Mouse (Mus musculus) left cerebral cortex, adult 8-10 months (tissue): ENCODE data around the gene Fam72a. TPM values are rescaled to one million over a fixed set of nuclear protein-coding genes. Genes with fewer than 3 reads are reported as not detected.
"Not testable (repeated sequence)": the region's sequence is repeated elsewhere in the genome, so short reads cannot be mapped to it uniquely, and the experiment has no call there.

Experiments
- DNase-seq, 2 experiments: peaks; one replicate each; pipeline ENCODE4 v3.0.0; 2022; ENCODE audit warnings: low spot score in 2 of 2
- total RNA-seq, 4 experiments: library from RNA; stranded (reverse); gene quantifications; 2 replicates each; pipeline ENCODE4 v1.2.4; 2022

The Fam72a gene
- total RNA-seq, 4 experiments from 2014 or later = 1.1 to 1.5 (median 1.3) TPM

DNA sequence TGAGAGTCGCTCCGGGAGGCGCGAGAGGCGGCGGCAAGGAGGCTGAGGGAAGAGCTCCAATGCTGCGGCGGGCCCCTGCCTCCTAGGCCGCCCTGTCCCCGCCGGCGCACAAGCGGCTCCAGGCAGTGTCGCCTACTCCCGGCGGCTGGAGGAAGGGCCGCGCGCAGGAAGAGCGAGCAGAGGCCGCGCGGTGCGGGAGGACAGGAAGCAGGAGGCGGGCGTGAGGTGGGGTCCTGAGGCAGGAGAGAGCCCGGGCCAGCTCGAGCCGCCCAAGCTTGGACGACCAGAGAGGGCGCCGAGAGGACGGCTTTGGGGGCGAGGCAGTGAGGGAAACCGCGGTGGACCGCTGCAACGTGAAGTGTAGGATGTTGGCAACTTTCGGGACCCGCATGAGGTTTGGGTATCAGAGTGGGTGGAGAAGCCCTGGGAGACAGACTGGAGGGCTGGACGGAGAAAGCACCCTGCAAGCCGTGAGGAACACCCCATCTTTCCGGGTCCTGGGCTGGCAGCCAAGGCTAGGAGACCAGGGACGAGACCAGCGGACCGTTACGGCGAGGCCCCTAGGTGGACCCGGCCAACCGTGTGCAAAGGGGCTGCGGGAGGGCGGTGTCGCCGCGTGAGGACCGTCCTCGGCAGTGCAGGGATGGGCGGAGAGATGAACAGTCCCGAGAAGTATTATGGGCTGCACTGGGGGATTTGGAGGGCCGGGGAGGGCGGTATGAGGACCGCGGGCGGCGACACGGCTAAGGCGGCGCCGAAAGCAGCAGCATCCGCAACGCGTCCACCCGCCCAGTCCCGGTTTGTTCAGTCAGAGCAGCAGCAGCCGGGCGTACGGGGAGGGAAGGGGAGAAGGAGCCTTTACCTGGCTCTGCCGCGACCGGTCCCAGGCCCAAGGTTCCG lies 1.1 kb upstream of the Fam72a start:
- DNase-seq = peak; percentile 48 to 57

DNA sequence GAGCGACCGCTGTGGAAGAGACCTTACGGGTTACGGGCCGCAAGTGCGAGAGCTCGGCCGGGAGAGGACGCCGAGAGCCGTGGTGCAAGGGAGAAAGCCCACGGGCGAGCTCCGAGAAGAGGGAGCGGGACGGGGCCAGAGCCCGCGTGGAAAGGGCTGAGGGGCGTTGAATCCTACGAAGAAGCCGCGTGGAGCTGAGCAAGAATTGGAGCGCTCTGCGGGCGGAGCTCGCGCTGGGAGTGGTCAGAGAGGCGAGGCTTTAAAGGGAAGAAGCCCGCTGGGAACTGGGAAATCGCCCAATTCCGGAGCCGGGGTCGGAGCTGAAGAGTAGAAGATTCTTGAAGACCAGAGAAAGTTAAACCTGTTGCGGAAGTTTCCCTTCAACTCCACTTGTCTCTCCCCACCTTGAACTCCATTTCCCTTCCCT lies 391 bp downstream of the Fam72a start:
- DNase-seq = peak in 1 of 2 experiments; percentile 26

DNA sequence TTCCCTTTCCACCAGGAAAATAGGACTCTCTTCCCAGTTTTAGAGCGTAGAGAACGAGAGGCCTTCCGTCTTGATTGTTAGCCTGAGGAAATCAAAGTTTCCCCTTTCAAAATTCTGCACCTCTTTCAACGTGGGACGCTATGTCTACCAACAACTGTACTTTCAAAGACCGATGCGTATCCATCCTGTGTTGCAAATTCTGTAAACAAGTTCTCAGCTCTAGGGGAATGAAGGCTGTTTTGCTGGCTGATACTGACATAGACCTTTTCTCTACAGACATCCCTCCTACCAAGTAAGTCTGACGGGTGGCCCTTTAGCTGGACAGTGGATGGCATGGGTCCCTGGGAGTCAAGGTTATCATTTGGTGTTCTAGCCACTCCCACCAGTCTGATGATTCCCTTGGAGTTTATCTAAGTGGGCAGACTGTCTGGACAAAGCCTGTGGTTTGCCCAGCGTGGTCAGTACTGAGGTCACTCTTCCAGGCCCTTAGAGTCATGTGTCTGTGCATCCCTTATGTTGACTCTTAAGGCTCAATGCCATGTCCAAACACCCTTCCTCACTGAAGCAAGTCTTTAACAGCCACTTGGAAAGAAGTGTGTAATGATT lies 961 bp downstream of the Fam72a start:
- DNase-seq = no peak

DNA sequence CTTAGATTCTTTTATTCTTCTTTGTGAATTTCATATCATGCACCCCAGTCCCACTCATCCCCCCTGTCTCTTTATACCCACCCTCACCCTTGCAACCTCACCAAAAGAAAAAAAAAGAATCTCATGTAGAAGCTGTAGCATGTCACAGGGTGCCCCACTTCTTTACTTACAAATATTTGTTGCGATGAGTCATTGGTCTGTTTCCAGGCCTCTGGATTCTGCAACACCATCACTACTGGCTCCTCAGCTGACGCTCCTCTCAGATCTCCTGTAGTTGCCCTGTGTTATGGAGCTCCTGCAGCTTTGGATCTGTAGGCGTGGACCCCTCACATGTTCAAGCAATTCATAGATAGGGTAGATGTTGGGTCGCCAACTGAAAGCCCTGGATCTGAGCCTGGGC lies 12.1 kb downstream of the Fam72a start:
- no peak for DNase-seq

DNA sequence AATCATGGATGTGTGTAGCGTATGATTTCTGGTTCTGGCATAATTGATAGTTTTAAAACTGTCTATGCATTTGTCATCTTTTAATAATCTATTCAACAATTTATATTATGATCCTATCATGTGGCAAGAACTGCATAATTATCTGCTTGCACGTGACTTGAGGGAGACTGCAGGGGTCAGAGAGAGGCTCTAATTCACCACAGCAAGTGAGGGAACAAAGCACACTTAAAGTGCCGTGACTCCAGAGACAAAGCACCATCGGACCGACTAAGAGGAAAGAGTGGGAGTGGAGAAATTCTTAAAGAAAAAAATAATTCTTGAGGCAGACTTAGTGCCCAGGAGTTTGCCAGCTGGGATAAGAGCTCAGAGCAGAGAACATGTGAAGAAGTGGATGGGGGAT lies 13.1 kb downstream of the Fam72a start:
- no peak for DNase-seq

DNA sequence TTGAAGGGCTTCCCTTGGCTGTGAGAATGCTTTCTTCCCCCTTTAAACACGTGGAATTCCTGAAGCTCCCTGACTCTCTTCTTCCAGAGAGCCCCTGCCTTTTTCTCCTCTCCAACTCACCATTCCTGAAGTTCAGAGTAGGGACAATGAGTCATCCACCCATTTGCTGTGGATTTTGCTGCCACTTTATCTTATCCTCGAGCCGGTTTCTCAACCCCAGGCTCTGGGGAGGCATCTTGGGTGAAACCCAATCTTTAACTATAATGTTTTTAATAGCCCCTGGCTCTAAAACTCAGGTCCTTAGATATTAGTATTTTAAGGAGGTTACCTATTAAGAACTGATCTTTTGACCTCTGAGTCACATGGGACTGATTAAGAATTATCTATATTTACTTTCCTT lies 13.7 kb downstream of the Fam72a start:
- no peak for DNase-seq

DNA sequence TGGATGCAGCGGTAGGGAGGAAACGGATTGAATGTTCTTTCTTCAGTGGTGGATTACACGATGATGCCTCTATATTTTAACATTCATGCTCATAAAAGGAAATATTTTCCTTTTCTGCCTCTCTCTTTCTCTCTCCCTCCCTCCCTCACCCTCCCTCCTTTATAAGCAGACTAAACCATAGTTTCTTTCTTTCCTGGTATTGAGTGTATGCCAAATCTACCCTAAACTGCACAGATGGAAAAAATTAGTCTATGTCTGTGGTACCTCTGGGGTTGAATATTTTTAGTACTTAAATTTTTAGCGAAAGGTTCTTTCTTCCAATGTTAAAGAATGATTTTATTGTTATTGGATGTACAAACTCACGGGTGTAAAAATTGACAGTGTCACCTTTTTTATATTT lies 14.2 kb downstream of the Fam72a start:
- DNase-seq = no peak

DNA sequence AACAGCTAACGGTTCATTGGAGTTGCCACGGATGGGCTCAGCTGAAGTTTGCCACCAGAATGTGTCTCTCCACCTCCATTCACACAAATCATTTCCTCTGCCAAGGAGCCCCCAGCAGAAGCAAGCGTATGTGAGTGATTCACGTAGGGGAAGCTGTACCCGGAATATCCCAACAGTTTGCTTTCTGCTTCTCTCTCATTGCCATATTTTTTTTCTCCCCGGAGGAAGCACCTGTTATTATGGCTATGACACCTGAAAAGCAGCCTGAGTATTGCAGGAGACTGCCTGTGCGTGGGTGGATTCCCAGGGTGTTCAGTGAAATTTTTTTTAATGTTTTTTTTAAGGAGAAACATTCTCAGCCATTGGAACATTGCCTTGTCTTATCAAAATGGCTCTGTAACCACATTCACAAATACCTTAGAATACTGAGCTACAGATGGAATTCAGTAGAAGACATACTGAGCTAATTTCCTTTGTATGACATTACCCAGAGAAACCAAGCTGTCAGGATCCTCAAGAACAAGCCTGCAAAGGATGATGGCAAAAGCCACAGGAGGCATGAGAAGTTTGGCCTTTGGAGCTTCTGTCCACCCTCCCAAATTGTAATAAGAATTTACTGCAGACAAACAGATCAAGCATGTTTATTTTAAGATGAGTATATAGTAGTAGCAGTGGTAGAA lies 16.3 kb downstream of the Fam72a start:
- peak in 1 of 2 experiments; percentile 65 for DNase-seq

DNA sequence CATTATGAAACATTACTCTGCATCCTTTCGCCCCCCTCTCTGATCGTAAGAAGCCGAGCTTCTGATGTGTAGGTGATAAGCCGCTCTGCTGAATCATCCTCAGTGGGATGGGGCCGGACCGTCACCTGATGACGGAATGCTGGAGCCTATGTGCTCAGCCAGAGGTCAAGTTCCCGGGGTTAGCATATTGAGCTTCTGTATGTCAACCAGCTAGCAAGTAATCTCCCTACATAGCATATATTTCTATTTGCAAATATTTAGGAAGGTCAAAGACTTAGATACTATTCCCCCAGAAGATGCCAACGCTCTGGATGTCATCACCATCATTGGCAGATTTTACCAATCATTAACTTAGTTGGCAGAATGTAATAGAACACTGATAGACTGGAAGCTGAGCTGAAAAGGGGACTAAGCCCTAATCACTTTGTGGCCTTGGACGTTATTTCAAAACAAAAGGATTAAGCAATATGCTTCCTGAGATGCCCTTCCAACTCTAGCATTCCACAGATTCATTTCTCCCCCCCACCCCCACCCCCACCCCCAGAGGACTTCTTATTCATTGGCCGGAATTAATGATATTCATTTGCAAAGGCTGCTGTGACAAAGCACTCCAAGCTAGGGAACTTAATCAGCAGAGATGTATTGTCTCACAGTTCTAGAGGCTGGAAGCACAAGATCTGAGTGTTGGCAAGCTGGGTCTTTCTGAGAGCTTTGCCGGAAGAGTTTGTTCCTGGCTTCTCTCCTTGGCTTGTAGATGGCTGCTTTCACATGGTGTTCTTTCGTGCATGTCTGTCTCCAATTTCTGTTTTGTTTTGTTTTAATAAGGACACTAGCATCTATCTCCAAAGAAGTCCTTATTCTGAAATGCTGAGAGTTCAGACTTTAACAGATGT lies 19.3 kb downstream of the Fam72a start:
- no peak for DNase-seq

DNA sequence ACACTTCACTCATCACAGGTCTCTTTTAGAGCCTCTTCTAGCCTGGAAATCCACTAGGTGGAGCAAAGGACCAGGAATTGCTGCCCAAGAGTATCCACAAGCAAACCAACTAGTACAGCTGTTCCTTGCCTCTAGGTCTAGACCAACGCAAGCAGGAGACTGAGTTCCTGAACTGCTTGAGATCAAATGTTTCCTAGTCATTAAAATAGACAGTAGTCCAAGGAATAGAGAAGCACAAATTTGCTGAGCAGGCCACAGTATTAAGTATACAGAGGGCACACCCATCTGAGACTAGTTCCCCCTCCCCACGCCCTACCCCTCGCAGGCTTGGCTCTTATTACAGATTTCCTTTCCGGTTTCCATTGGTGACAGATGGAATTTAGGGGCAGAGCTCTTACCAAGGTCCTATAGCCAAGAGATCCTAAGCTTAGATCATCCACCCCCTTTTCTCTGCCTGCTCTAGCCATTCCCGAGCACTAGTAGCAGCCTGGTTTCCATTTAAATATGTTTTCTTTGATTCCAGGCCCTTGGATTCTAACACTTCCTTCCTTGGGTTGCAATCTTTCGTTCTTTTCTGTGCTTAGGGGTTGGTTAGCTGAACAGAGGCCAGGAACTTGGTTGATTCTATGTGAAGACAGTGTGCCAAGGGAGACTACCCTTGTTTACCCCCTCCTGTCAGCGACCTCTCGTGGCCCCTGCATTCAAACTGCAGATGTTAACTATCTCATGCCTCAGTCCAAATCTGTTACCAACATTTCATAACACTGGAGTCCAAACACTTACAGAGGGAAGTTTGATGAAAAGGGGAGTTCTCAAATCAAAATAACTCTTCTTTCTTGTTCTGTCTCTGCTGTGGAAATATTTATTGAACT lies 21.0 kb downstream of the Fam72a start:
- DNase-seq = no peak

DNA sequence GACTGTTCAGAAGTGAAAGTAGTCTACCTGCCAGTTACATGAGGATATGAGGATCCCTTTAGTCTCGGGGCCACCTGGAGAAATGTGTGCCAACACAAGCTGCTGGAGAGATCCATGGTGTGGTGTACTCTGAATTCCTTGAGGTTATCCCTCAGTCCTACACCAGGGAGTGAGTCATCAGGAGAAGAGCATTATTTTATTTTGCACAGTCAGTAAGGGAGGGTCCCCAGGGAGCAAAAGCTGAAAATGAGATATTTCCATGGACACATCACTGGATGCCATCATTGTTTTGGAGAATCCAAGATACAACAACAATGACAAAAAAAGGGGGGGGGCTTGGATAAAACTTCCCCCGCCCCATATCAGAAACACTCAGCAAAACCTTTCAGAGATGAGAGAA lies 24.3 kb downstream of the Fam72a start:
- no peak for DNase-seq

DNA sequence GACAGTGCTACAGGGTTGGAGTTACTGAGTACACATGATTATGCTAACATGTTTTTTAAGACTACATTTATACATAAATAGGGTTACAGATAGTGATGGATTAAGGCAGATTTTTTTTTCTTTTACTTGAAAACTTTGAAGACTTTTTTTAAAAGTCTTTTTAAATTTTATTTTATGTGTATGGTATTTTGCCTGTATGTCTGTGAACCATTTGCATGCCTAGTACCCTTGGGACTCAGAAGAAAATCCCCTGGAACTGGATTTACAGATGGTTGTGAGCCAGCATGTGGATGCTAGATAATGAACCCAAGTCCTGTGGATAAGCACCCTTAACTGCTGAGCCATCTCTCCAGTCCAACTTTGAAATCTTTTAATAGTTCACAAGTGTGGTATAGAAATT lies 25.7 kb downstream of the Fam72a start:
- DNase-seq = no peak

DNA sequence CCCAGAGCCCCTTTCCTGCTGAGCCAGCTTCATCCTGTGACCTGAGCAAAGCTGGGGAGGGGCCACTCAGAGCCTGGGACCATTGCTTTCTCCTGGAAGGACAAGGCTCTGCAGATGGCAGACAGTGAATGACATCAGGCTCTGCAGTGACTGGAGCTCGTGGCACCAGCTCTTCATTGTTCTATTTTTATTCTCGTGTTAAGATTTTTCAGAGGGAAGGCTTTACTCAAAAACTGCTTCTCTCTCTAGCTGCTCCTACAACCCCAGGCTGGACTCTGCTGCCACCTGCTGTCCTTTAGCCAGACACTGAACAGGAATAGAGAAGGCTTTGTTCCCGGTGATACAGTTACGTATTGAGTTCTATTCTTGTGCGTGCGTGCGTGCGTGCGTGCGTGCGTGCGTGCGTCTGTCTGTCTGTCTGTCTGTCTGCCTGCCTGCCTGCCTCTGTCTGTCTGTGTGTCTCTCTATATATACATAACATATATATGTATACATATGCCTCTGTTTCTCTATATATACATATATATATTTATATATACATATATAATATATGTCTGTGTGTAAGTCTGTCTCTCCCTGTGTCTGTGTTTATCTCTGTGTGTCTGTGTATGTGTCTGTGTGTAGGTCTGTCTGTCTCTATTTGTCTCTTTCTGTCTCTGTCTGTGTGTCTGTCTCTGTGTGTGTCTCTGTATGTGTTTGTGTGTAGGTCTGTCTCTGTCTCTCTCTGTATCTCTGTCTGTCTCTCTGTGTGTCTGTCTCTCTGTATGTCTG lies 27.5 kb downstream of the Fam72a start:
- DNase-seq = peak; percentile 51 to 83

DNA sequence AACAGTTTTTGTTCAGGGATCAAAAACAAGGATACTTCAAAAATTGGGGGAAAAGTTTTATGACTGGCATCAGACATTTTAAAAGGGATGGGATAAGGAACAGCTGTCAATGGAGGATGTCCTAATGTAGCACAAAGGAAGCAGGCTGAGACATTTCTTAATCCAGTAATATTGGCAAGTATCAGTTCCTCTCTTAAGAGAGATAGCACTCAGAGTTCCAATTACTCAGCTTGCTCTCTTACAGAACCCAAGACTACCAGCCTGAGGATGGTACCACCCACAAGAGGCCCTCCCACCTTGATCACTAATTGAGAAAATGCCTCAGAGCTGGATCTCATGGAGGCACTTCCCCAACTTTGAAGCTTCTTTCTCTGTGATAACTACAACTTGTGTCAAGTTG lies 32.8 kb downstream of the Fam72a start:
- DNase-seq = no peak

DNA sequence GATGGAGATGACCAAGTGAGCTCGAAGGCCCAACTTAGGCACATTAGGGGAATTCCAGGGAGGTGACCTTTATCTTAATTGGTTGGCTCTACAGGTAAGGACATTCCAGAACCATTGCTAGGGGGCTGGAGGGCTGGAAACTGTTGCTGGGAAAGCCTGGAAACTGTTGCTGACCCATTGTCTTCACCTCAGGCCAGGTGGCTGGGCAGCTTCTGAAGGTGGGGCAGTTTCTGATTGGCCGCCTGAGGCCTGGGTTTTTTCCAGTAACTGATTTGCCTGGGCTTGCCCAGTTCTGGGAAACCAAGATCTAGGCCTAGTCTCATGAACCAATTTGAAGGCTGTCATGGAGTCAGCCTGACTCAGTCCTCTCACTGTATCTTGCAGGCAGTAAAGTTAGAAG lies 34.4 kb downstream of the Fam72a start:
- no peak for DNase-seq

DNA sequence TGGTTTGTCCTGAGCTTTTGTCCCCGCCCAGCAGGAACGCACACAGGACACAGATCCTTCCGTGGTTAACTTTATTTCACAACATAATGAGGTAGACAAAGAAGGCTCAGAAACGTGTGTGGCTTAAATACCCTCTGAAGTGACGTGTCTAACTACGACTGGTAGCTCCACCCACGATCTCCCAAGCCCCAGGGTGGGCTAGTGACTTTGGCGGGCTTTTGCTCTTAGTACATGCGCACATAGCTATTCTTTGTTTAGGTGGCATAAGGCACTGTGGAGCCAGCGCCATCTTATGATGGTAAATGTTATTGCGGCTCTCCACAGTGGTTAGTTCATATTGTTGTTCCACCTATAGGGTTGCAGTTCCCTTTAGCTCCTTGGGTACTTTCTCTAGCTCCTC lies 38.4 kb downstream of the Fam72a start:
- not testable (repeated sequence) for DNase-seq

DNA sequence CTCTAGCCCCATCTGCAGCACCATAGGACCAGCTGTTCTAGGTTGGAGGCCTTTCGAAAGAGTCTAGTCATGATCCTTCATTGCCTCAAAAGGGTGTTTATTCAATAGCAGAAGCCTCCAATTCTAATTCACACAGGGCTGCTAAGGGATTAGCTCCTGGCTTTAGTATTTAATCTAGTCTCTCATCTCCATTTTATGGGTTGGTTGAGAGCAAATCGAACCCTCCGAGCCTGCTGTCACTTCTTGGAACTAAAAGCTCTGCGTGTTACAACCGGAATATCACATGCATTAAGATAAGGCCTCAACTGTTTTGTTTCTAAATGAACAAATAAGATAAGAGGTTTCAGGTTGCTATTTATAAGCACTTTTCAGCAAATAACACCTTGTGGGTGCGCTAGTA lies 42.0 kb downstream of the Fam72a start:
- DNase-seq = no peak

DNA sequence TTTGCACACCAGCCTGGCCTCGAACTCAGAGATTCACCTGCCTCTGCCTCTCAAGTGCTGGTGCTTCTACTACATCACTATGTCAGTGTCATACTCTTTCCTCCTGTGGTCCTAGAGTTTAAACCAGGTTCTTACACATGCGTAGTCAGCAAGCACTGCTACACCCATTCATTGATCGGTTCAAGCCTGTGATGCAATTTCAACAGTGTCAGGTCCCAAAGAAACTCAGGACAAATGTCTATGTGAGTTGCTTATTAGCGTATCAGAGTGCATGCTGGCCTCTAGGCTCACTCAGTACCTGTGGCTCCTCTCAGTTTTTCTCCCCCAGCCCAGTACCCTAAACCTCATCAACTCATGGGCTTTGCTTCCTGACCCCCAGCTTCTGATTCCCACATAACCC lies 42.7 kb downstream of the Fam72a start:
- DNase-seq = no peak

DNA sequence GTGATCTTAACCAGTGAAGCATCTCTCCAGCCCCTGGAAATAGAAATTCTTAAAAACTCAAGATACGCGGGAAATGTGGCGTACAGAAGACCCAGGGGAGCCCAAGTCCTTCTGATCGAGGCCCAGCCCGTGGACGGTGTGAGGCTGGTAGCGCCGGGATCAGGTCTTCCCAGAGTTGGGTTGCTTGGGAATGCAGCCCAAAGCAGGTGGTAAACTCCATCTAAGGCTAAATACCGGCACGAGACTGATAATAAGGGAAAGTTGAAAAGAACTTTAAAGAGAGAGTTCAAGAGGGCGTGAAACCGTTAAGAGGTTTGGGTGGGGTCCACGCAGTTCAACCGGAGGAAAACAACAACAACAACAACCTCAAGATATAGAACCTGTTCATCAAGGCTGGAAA lies 46.0 kb downstream of the Fam72a start:
- no peak for DNase-seq
